Mouse (Mus musculus) G1E (cell line): ENCODE data around the gene Gm9844. TPM values are rescaled to one million over a fixed set of nuclear protein-coding genes. Genes with fewer than 3 reads are reported as not detected.

ENCODE experiments used
- ATAC-seq: 2 replicates; pipeline ENCODE4 v1.8.0; 2016; ENCODE audit warnings: mild to moderate bottlenecking; ENCODE audit not compliant: insufficient number of reproducible peaks, poor library complexity, low FRiP score, severe bottlenecking; ENCODE audit errors: extremely low read depth
- DNase-seq: peaks from one replicate; pipeline ENCODE4 v3.0.0; 2012; ENCODE audit warnings: low spot score
- H3K27me3 ChIP-seq: 2 replicates; pipeline ENCODE4 v1.6.1; 2012; ENCODE audit warnings: mild to moderate bottlenecking, low read length, inconsistent platforms; ENCODE audit not compliant: insufficient read depth
- H3K36me3 ChIP-seq: replicated peaks from 2 replicates; pipeline ENCODE3; 2012; ENCODE audit warnings: mild to moderate bottlenecking, inconsistent platforms
- H3K4me1 ChIP-seq: 2 replicates; pipeline ENCODE4 v1.6.1; 2012; ENCODE audit warnings: low read depth, low read length, inconsistent platforms, mixed read lengths; ENCODE audit not compliant: insufficient read depth
- H3K4me3 ChIP-seq: 2 replicates; pipeline ENCODE4 v1.5.1; 2012; ENCODE audit warnings: low read depth, mild to moderate bottlenecking, inconsistent platforms, low read length, moderate library complexity, mixed read lengths
- H3K9me3 ChIP-seq: replicated peaks from 2 replicates; pipeline ENCODE4 v1.6.1; 2012; ENCODE audit warnings: inconsistent platforms
- CTCF ChIP-seq: IDR thresholded peaks from 2 replicates; pipeline ENCODE4 v1.5.1; 2012; ENCODE audit warnings: low read depth, low read length, inconsistent platforms, mixed read lengths
- GATA1 ChIP-seq: IDR thresholded peaks from 2 replicates; pipeline ENCODE4 v1.6.1; 2012; ENCODE audit warnings: borderline replicate concordance, low read length, inconsistent platforms, mixed read lengths
- GATA2 ChIP-seq: IDR thresholded peaks from 2 replicates; pipeline ENCODE4 v1.6.1; 2012; ENCODE audit warnings: low read depth, low read length, inconsistent platforms, borderline replicate concordance
- POLR2AphosphoS5 ChIP-seq: IDR thresholded peaks from 2 replicates; pipeline ENCODE4 v1.6.1; 2012; ENCODE audit warnings: low read depth, low read length, inconsistent platforms; ENCODE audit not compliant: insufficient replicate concordance
- TAL1 ChIP-seq: conservative IDR thresholded peaks from 2 replicates; pipeline ENCODE4 v1.6.1; 2012; ENCODE audit warnings: low read depth, low read length, inconsistent platforms, mixed read lengths
- polyA plus RNA-seq: library from polyadenylated mRNA; stranded (reverse); fragments of >175 nt; gene quantifications from 2 replicates; pipeline ENCODE4 v1.2.3, GENCODE M21; 2012
- total RNA-seq, 2 experiments: library from RNA; stranded (forward) in 1 of 2; stranded (reverse) in 1 of 2; fragments of 200-1000 nt in 1 of 2; fragments of >200 nt in 1 of 2; fragmentation: Nextera tagmentation in 1 of 2; gene quantifications; 2 replicates each; pipeline ENCODE4 v1.2.3; 2014 to 2017

The Gm9844 gene
- total and polyA plus RNA-seq, 3 experiments: 1.3 TPM; not detected in 2

- H3K9me3 ChIP-seq: 0 out of 2 replicates have a peak, but pooled peaks cover 2% of the 10 kb centered on the region
- no peaks in the 10 kb centered on the region for H3K27me3 ChIP-seq
- no peaks in the 10 kb centered on the region for H3K36me3 ChIP-seq
- ATAC-seq (peak; percentile 51), DNase-seq (peak; percentile 61)
- H3K4me1 ChIP-seq: peaks cover 78% of the 10 kb centered on the region
- peak overlapping the region; percentile 56; the same call in 1 of the 2 replicates for H3K4me3 ChIP-seq
- TF ChIP-seq GATA2 (no peak), GATA1 (no peak), CTCF (no peak), POLR2AphosphoS5 (no peak), TAL1 (no peak)
Observed at GRCm38 (mm10) chr7:24850899-24851303, 11.1 kb upstream of the Gm9844 start.

DNA sequence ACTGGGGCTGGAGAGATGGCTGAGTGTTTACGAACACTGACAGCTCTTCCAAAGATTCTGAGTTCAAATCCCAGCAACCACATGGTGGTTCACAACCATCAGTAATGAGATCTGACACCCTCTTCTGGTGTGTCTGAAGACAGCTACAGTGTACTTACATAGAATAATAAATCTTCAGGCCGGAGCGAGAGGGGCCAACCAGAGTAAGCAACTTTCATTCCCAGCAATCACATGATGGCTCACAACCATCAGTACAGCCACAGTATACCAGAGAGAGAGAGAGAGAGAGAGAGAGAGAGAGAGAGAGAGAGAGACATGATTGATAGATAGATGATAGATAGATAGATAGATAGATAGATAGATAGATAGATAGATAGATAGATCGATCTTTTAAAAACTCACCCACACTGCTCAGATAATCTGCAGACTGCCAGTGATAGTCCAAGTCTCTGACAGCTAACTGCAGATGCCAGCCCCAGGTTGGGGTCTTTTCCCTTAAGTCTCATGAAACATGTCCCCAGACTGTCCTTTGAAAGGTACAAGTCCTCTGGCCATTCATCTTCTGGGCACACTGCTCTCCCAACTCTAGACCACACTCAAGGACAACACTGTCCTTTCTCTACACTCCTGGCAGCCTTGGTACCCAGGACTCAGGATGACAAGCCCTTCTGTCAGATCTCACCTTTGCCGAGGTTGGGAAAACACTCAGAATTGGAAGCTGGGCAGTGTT, 10.3 kb upstream of the Gm9844 start:
- ATAC-seq (no peak), DNase-seq (no peak)
- 0 out of 2 replicates have a peak, but pooled peaks cover 2% of the 10 kb centered on the region for H3K9me3 ChIP-seq
- no peaks in the 10 kb centered on the region for H3K27me3 ChIP-seq
- H3K4me3 ChIP-seq: peak overlapping the region; percentile 71
- TF ChIP-seq GATA1: no peak
- TF ChIP-seq TAL1: no peak
- no peak for TF ChIP-seq POLR2AphosphoS5
- TF ChIP-seq GATA2: no peak
- no peak for TF ChIP-seq CTCF
- H3K4me1 ChIP-seq: peaks cover 75% of the 10 kb centered on the region
- H3K36me3 ChIP-seq: no peaks in the 10 kb centered on the region

- peak; percentile 84 for DNase-seq
- peak; percentile 88 for ATAC-seq
- peaks cover 73% of the 10 kb centered on the region for H3K4me1 ChIP-seq
Observed at GRCm38 (mm10) chr7:24852557-24853232, 9.3 kb upstream of the Gm9844 start.

GRCm38 (mm10) chr7:24853233-24853563, 8.8 kb upstream of the Gm9844 start:
- peaks cover 73% of the 10 kb centered on the region for H3K4me1 ChIP-seq
- ATAC-seq (no peak), DNase-seq (no peak)
- 0 out of 2 replicates have a peak, but pooled peaks cover 2% of the 10 kb centered on the region for H3K9me3 ChIP-seq
- no peaks in the 10 kb centered on the region for H3K36me3 ChIP-seq
- H3K27me3 ChIP-seq: no peaks in the 10 kb centered on the region
- TF ChIP-seq TAL1 (no peak), GATA1 (no peak), POLR2AphosphoS5 (no peak), CTCF (no peak), GATA2 (no peak)
- peak overlapping the region; percentile 71; the same call in 1 of the 2 replicates for H3K4me3 ChIP-seq

More at GRCm38 (mm10) chr7:24852557-24853232, 9.3 kb upstream of the Gm9844 start:
- no peaks in the 10 kb centered on the region for H3K36me3 ChIP-seq
- TF ChIP-seq GATA2 (no peak), GATA1 (no peak), CTCF (no peak), TAL1 (peak; percentile 35; the same call in 1 of the 2 replicates)
- H3K27me3 ChIP-seq: no peaks in the 10 kb centered on the region
- peak overlapping the region; percentile 71 for H3K4me3 ChIP-seq
- H3K9me3 ChIP-seq: 0 out of 2 replicates have a peak, but pooled peaks cover 2% of the 10 kb centered on the region

- Histone ChIP-seq H3K9me3 (0 out of 2 replicates have a peak, but pooled peaks cover 2% of the 10 kb centered on the region), H3K27me3 (peaks cover 2% of the 10 kb centered on the region; the same call in 1 of the 2 replicates), H3K4me3 (peak overlapping the region; percentile 59; the same call in 1 of the 2 replicates), H3K4me1 (peaks cover 73% of the 10 kb centered on the region), H3K36me3 (no peaks in the 10 kb centered on the region)
- DNase-seq (no peak), ATAC-seq (no peak)
- no peak for TF ChIP-seq GATA1
- TF ChIP-seq CTCF: no peak
Observed at GRCm38 (mm10) chr7:24853695-24854094, 8.3 kb upstream of the Gm9844 start.

DNA sequence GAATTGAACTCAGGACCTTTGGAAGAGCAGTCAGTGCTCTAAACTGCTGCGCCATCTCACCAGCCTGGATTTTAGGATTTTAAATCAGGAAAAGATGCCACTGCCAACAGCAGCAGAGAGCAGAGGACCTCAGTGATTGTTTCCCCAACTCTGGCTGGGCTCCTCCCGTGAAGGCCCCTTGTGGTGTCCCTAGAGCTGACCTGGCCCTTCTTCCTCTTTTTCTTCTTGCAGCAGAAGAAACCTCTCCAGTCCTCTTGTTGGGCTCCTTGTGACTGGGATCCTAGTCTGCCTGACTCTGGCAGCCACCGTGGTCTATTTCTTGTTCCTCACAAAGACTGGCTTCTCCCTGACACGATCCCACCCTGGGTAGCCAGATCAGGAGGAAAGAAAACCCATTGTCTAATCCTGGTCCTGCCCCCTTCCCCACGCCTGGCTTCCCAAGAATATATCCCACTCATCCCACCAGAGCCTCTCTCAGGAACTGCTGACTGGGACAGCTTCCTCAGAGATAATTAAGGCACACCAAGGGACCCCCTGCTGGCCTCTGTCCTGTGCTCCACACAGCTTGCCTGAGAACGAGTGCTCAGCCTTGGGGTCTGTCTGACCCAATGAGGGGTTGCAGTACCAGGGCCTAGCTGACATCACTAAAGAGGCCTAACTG, 5.4 kb upstream of the Gm9844 start:
- TF ChIP-seq GATA1 (no peak), CTCF (no peak), GATA2 (no peak), POLR2AphosphoS5 (no peak), TAL1 (no peak)
- peaks cover 15% of the 10 kb centered on the region for H3K27me3 ChIP-seq
- H3K4me1 ChIP-seq: peaks cover 67% of the 10 kb centered on the region
- H3K9me3 ChIP-seq: 0 out of 2 replicates have a peak, but pooled peaks cover 2% of the 10 kb centered on the region
- ATAC-seq: no peak
- no peaks in the 10 kb centered on the region for H3K36me3 ChIP-seq
- no peak overlapping the region for H3K4me3 ChIP-seq
- no peak for DNase-seq
